Mouse (Mus musculus): ENCODE results near the gene Cnot3.
"Not testable (repeated sequence)": the region's sequence is repeated elsewhere in the genome, so short reads cannot be mapped to it uniquely, and the experiment has no call there.

Cnot3 gene

GRCm38 (mm10) chr7:3644672-3645487, at the start of gene Cnot3:
Gene Cnot3, plus strand, starts transcription at chr7:3645268.
- DNase-seq (ENCODE audit: low spot score) = peak; percentile 98

GRCm38 (mm10) chr7:3597755-3598154, 47.3 kb upstream of the Cnot3 start:
- DNase-seq (ENCODE audit: low spot score) = not testable (repeated sequence)

DNA sequence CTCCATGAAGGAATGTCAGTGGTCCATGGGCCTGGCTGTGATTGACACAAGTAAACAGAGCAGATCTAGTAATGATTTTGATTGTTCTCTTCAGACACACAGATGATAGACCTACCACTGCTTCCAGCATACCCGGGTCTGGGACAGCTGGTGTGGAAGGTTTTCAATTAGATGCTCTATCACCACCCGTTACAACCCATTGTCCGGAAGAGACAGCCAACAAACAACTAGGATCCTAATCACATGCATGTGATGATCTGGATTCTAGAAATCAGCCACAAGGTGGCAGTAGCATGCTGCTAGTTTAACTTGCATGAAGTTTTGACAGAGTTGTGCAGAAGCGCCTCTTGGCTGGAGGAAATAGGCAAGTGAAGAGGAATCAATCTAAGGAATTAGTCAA, 43.9 kb upstream of the Cnot3 start:
- DNase-seq (ENCODE audit: low spot score) = peak; percentile 75

GRCm38 (mm10) chr7:3606798-3607197, 38.3 kb upstream of the Cnot3 start:
- no peak for DNase-seq (ENCODE audit: low spot score)

DNA sequence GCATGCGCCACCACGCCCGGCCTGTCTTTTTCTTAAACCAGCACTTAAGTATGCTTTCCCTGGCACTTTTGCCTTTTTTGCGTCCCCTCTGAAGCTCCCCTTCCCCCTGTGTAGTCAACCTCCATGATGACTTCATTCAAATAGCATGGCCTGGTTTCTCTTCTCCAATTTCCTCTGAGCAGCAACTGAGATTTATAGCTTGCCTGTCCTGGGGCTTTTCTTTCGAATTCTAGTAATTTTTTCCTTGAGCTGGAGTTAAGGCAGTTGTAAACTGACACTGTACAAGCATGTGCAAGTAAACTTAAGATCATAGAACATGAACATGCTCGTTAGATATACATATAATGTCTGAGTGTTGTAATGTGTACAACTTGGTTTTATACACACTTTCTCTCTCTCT, 37.7 kb upstream of the Cnot3 start:
- no peak for DNase-seq (ENCODE audit: low spot score)

GRCm38 (mm10) chr7:3608668-3609067, 36.4 kb upstream of the Cnot3 start:
- no peak for DNase-seq (ENCODE audit: low spot score)

GRCm38 (mm10) chr7:3609082-3609481, 36.0 kb upstream of the Cnot3 start:
- DNase-seq (ENCODE audit: low spot score) = no peak

DNA sequence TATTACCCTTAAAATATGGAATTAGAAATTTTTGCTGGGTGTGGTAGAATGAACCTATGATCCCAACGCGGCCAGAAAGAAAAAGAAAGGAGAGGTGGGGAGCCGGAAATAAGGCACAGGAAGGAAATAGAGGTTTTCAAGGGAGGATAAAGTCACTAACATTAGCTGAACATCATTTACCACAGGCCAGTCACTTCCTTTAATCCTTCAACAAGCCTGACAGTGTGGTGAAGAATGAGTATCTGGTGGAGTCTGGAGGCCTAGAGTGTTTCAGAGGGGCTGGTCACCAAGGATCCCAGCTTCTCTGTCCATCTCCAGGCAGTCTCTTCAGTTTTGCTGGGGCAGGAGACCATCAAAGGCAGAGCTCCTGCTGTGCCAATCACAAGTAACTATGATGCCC, 34.6 kb upstream of the Cnot3 start:
- no peak for DNase-seq (ENCODE audit: low spot score)

DNA sequence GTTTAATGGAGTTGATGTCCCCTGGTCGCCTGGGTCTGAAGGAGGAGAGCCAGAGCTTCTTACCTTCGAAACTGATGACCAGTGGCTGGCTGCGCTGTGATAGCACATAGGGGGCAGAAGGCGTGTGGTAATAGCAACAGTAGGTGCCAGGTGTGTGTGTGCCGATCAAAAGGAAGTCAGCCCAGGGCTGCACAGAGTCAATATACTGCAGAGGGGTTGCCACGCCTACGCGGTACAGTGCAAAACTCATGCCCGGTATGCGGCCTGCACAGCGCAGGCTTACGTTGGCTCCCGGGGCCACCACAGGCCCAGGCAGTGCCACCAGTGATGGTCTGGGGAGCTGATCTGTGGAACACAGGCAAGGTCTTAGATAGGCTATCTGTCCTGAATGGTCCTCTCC, 34.1 kb upstream of the Cnot3 start:
- no peak for DNase-seq (ENCODE audit: low spot score)

DNA sequence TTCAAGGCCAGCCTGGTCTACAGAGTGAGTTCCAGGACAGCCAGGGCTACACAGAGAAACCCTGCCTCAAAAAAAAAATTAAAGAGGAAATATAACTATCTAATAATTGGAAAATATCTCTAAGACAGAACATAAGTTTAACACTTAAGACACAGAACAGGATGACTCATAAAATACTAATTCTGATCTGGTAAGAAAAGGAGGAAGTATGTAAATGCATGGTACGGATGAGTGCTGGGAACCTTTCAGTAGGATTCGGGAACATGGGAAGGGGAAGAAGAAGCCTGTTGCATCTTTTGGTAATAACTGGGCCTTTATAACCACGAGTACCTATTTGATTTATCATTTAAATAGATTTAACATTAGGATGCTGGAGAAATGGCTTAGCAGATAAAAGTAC, 31.0 kb upstream of the Cnot3 start:
- no peak for DNase-seq (ENCODE audit: low spot score)

- no peak for DNase-seq (ENCODE audit: low spot score)
Observed at GRCm38 (mm10) chr7:3616057-3616388, 29.0 kb upstream of the Cnot3 start, which contains the start of gene Oscar. Gene Oscar, minus strand, starts transcription at chr7:3616157.

GRCm38 (mm10) chr7:3616389-3617241, 28.5 kb upstream of the Cnot3 start:
- DNase-seq (ENCODE audit: low spot score) = peak; percentile 53

- DNase-seq (ENCODE audit: low spot score) = peak; percentile 57
Observed at GRCm38 (mm10) chr7:3617242-3617995, 27.6 kb upstream of the Cnot3 start, which contains the start of gene Ndufa3. Gene Ndufa3, plus strand, starts transcription at chr7:3617373.

GRCm38 (mm10) chr7:3629030-3629429, 16.0 kb upstream of the Cnot3 start:
- no peak for DNase-seq (ENCODE audit: low spot score)

DNA sequence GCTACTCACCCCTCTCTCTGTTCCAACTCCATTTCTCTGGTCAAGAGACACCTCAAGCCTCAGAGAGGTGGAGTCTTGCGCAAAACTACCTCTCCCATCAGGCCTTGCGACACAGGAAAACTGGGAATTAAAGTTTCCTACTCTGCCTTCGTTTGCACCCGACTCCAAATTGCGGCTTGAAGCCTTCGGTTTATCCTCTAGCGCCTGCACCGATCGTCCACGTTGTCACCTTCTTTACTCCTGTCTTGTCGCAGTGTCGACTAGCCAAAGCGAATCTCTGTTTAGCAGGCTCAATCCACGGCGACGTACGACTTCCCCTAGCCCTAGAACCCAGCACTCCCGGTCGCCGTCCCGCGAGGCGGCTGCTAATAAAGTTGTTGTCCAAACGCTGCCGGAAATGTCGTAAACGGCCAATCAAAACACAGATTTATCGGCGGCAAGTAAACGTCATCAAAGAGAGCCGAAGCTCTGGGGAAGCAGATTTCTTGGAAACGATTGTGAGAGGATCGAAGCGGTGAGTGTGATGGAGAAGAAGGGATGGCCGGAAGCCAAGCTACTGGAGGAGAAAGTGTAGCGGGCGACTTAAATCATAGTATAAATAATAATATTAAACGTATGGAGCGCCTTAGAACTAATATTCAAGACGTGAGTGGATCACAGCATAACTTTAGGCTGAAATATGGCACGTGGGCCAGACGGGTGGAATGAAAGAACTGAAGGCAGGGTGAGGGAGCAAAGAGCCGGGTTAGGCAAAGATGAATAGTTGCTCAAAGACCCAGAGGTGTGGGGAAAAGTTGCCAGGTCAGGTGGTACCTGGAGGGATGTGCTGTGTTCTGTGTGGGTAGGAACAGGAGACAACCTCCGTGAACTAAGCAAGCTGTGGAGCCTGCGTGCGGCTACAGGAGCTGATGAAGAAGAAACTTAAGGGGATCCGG, 15.3 kb upstream of the Cnot3 start, which contains the start of the genes Tfpt and Prpf31:
TSS of gene Tfpt (minus strand) at position 387 of the 935 bp plus-strand sequence.
TSS of gene Prpf31 (plus strand) at position 443 of the 935 bp plus-strand sequence.
- DNase-seq (ENCODE audit: low spot score) = peak; percentile 93

DNA sequence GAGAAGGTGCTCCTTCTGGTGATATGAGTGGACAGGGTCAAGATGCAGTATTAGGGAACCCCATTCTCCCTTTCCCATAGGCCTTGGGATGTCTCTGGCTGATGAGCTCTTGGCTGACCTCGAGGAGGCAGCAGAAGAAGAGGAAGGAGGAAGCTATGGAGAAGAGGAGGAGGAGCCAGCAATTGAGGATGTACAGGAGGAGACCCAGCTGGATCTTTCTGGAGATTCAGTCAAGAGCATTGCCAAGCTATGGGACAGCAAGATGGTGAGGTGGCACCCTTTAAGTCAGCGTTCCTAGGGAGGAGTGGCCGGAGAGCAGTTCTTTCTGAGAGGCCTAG, 14.6 kb upstream of the Cnot3 start:
- DNase-seq (ENCODE audit: low spot score) = no peak

- DNase-seq (ENCODE audit: low spot score) = no peak
Observed at GRCm38 (mm10) chr7:3643412-3643811, 1.7 kb upstream of the Cnot3 start.

DNA sequence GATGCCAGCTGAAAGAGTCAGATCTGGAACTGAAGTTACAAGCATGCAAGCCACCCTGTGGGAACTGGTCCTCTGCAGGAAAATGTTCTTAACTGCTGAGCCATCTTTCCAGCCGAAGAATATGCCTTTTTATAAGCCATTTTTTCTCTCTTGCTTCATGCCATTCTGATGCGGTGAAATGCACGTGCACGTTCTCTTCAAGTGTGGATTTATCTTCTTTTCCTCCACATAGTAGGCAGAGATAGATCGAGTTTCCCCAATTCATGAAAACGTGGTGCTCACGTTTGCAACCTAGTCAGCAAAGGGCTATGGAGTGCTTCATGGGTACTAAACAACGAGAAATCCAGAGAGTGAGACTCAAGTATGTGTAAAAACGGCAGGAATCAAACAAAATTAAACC, 1.2 kb upstream of the Cnot3 start:
- no peak for DNase-seq (ENCODE audit: low spot score)

DNA sequence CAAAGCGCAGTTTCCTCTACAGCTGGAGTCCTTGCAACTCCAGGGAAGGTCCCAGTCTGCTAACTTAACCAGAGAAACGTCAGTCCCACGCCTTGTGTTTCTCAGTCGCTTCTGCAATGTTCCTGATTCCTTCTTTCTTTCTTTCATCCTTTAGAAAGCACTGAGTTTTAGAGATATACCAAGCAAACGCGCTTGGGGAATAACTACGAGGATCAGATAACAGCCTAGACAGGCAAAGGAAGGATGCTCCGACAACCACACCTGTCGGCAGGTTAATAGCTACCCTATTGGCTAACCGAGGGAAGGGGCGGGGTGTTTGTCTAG, 758 bp upstream of the Cnot3 start:
- no peak for DNase-seq (ENCODE audit: low spot score)

GRCm38 (mm10) chr7:3645488-3646025, 489 bp downstream of the Cnot3 start:
- DNase-seq (ENCODE audit: low spot score) = no peak

GRCm38 (mm10) chr7:3646188-3646587, 1.1 kb downstream of the Cnot3 start:
- DNase-seq (ENCODE audit: low spot score) = no peak

All from layer of hippocampus, adult 9-10 months (tissue).